Mouse (Mus musculus) E14TG2a.4 (cell line): ENCODE measurements around the gene Trabd2b.

Source experiments
- CTCF ChIP-seq: conservative IDR thresholded peaks from 2 replicates; pipeline ENCODE4 v1.5.1; 2014; ENCODE audit warnings: low read length
- POU5F1 ChIP-seq: IDR thresholded peaks from 2 replicates; pipeline ENCODE4 v1.6.1; 2014; ENCODE audit warnings: low read length, borderline replicate concordance

GRCm38 (mm10) chr4:114504227-114505041, 97.9 kb downstream of the Trabd2b start:
- TF ChIP-seq CTCF = no peak
- TF ChIP-seq POU5F1 = no peak
